Mouse (Mus musculus) E14TG2a.4 (cell line): ENCODE results near the gene Ybx2.

Experiments
- CTCF ChIP-seq: conservative IDR thresholded peaks from 2 replicates; pipeline ENCODE4 v1.5.1; 2014; ENCODE audit warnings: low read length
- POU5F1 ChIP-seq: IDR thresholded peaks from 2 replicates; pipeline ENCODE4 v1.6.1; 2014; ENCODE audit warnings: low read length, borderline replicate concordance

GRCm38 (mm10) chr11:69936714-69937347 is 1.2 kb downstream of the Ybx2 start:
- TF ChIP-seq CTCF (no peak), POU5F1 (no peak)
